Mouse (Mus musculus): ENCODE measurements around the gene Ric3.

- TF ChIP-seq CTCF (IDR thresholded peaks at IDR 0.05; ENCODE audit: control insufficient read depth, insufficient read depth, insufficient replicate concordance, low read depth, low read length) (no peak), POLR2A (IDR thresholded peaks at IDR 0.05; ENCODE audit: control insufficient read depth, low read depth, low read length) (no peak)
Measured at GRCm38 (mm10) chr7:109101167-109101566, 18.0 kb upstream of the Ric3 start.
